Comparison of ENCODE assay signal across 8 mouse cellular contexts in genomic region chr5:91518302-91518790, GRCm38 (mm10). TPM values are rescaled to one million over a fixed set of nuclear protein-coding genes. Genes with fewer than 3 reads are reported as not detected.
DNase-seq lines count a peak whose midpoint lies in the region; ATAC-seq and TF ChIP-seq lines count a peak whose summit lies in the region.

No protein-coding gene starts in this region.

- DNase-seq in adrenal gland, adult 2 months, result peak; percentile 29
- DNase-seq in adrenal gland, postnatal 25 days, result no peak
- no peak for DNase-seq in ES-E14 (ENCODE audit: low read depth, low spot score)
- no peak for DNase-seq in forebrain, postnatal 0 days
- DNase-seq in retina, postnatal 1 day, result peak; percentile 21
- DNase-seq in thymus, postnatal 36 days, result no peak

- H3K4me3 ChIP-seq in ES-E14 (ENCODE audit: insufficient read depth in 1 of 2, low read depth in 1 of 2, low read length in 2 of 2, poor library complexity in 1 of 2, severe bottlenecking in 1 of 2), result peak overlapping the region; percentile 67 to 97
- H3K4me3 ChIP-seq in forebrain, postnatal 0 days (ENCODE audit: low read depth, low read length), result peak overlapping the region; percentile 54
- peak overlapping the region; percentile 51 for H3K4me3 ChIP-seq in limb, embryonic 12.5 days (replicated peaks)

- no peak for ATAC-seq in forebrain, postnatal 0 days
- no peak for ATAC-seq in limb, embryonic 12.5 days (ENCODE audit: insufficient number of reproducible peaks, insufficient read depth, low FRiP score, low TSS enrichment, low read depth)
- ATAC-seq in granulocyte monocyte progenitor cell, adult 5-6 weeks (replicated peaks; ENCODE audit: poor library complexity, severe bottlenecking), result no peak

- TF ChIP-seq CTCF in forebrain, postnatal 0 days (IDR thresholded peaks at IDR 0.05; ENCODE audit: low read depth), result no peak

- H3K27ac ChIP-seq in ES-E14 (ENCODE audit: insufficient read depth, low read depth, low read length, poor library complexity, severe bottlenecking), result no peak overlapping the region
- H3K27ac ChIP-seq in forebrain, postnatal 0 days (ENCODE audit: low read depth, low read length), result no peak overlapping the region
- no peak overlapping the region for H3K27ac ChIP-seq in limb, embryonic 12.5 days

- peak overlapping the region; percentile 68; the same call in 1 of the 2 replicates for H3K9ac ChIP-seq in ES-E14 (ENCODE audit: insufficient read depth, low read depth, low read length, poor library complexity, severe bottlenecking)
- H3K9ac ChIP-seq in forebrain, postnatal 0 days, result peak overlapping the region; percentile 54
- H3K9ac ChIP-seq in limb, embryonic 12.5 days (replicated peaks), result peak overlapping the region; percentile 55

- no peaks in the 10 kb centered on the region for H3K4me1 ChIP-seq in ES-E14 (ENCODE audit: control insufficient read depth in 2 of 2, insufficient read depth in 2 of 2, low read length in 2 of 2, poor library complexity in 1 of 2)
- H3K4me1 ChIP-seq in forebrain, postnatal 0 days (ENCODE audit: insufficient read depth), result peaks cover 15% of the 10 kb centered on the region; the same call in 1 of the 2 replicates
- peaks cover 22% of the 10 kb centered on the region for H3K4me1 ChIP-seq in limb, embryonic 12.5 days (replicated peaks)

- 6% methylated on average over 16 of the region's 16 CpGs for WGBS in forebrain, postnatal 0 days
- 4% methylated on average over 16 of the region's 16 CpGs for WGBS in limb, embryonic 12.5 days

- H3K36me3 ChIP-seq in ES-E14 (ENCODE audit: control insufficient read depth, insufficient read depth, low read length, poor library complexity, severe bottlenecking), result no peaks in the 10 kb centered on the region
- H3K36me3 ChIP-seq in forebrain, postnatal 0 days (ENCODE audit: insufficient read depth), result no peaks in the 10 kb centered on the region
- H3K36me3 ChIP-seq in limb, embryonic 12.5 days, result no peaks in the 10 kb centered on the region

- no peaks in the 10 kb centered on the region for H3K9me3 ChIP-seq in ES-E14 (ENCODE audit: control insufficient read depth, insufficient read depth, low read depth, low read length)
- no peaks in the 10 kb centered on the region for H3K9me3 ChIP-seq in forebrain, postnatal 0 days (ENCODE audit: low read length)
- no peaks in the 10 kb centered on the region for H3K9me3 ChIP-seq in limb, embryonic 12.5 days

- H3K27me3 ChIP-seq in forebrain, postnatal 0 days (ENCODE audit: insufficient read depth, low read length), result peaks cover 5% of the 10 kb centered on the region; the same call in 1 of the 2 replicates
- H3K27me3 ChIP-seq in limb, embryonic 12.5 days, result peaks cover 16% of the 10 kb centered on the region

- in situ Hi-C loops in ES-E14 (cut with MboI; ENCODE audit: low sequenced_read_pairs in 2 of 2, unreplicated experiment in 2 of 2), result no loop called here

- peak overlapping the region; percentile 98 for H3K4me2 ChIP-seq in forebrain, postnatal 0 days (ENCODE audit: low read depth)
- H3K4me2 ChIP-seq in limb, embryonic 12.5 days, result peak overlapping the region; percentile 93

TF ChIP-seq in ES-E14, 5 proteins besides CTCF, POLR2A, EP300 and RAD21:
- TF ChIP-seq ZC3H11A (IDR thresholded peaks at IDR 0.05; ENCODE audit: borderline replicate concordance, low read depth, low read length) (no peak), ZNF384 (IDR thresholded peaks at IDR 0.05; ENCODE audit: low read depth, low read length) (no peak), HCFC1 (IDR thresholded peaks at IDR 0.05; ENCODE audit: borderline replicate concordance, insufficient read depth, low read length) (no peak), MAFK (IDR thresholded peaks at IDR 0.05; ENCODE audit: insufficient read depth, low read depth, low read length) (no peak), CHD2 (IDR thresholded peaks at IDR 0.05; ENCODE audit: low read depth, low read length) (no peak)

RNA-seq across cellular contexts. Expression of gene Parm1, which starts 0.9 kb away (rescaled TPM):
- 100 to 1,000 TPM; 103 to 137 TPM for total RNA-seq in adrenal gland, adult 2 months (2021)
- 66.9 and 122 TPM in 2 replicates for polyA plus RNA-seq in adrenal gland, adult 2 months (2012; rRNA removed)
- 121 TPM in 2 replicates for total RNA-seq in adrenal gland, postnatal 25 days (2021)
- total RNA-seq in ES-E14 (2012; rRNA removed), result 3.6 and 7.3 TPM in 2 replicates
- 6.5 and 11.8 TPM in 2 replicates for total RNA-seq in forebrain, postnatal 0 days (2014; rRNA removed)
- polyA plus RNA-seq in forebrain, postnatal 0 days (2015; fragmentation: Nextera tagmentation; extraction: Ambion mirVana), result 4.7 and 7.3 TPM in 2 replicates
- 12.1 and 13.5 TPM in 2 replicates for polyA plus RNA-seq in limb, embryonic 12.5 days (2016; fragmentation: Nextera tagmentation; extraction: Ambion mirVana)
- total RNA-seq in granulocyte monocyte progenitor cell, adult 5-6 weeks (2014; fragmentation: Nextera tagmentation), result not detected in 2 replicates
- total RNA-seq in granulocyte monocyte progenitor cell, adult 5-6 weeks (2017), result 0.26 TPM in 1 of 2 replicates, not detected in the other

Comparison
In these comparisons a context has a peak if more than half of its experiments do, and no peak if none do; other contexts are left out.
1. DNase-seq: peak in adrenal gland, adult 2 months (single experiment) and retina, postnatal 1 day (single experiment); none in adrenal gland, postnatal 25 days (single experiment), ES-E14 (single experiment), forebrain, postnatal 0 days (single experiment) and thymus, postnatal 36 days (0 of 2).
2. Peak in every context shown above with its lines, with median percentiles within 50 percentile points of each other: H3K4me3 ChIP-seq and H3K9ac ChIP-seq.